Mouse (Mus musculus) adrenal gland, postnatal 10 days (tissue): ENCODE measurements at regions not wholly inside any gene's neighbourhood (a gene's known extent, or its start where the extent isn't known, plus 50 kb on each side); places are given as distances from the start of the nearest gene placed in this dataset.
A peak's percentile ranks its signal among the peaks of the same experiment; 100 is the strongest.
"Not testable (repeated sequence)": the region's sequence is repeated elsewhere in the genome, so short reads cannot be mapped to it uniquely, and the experiment has no call there.

Source experiments
- DNase-seq: peaks from one replicate; pipeline ENCODE4 v3.0.0; 2021; ENCODE audit warnings: mixed read lengths

DNA sequence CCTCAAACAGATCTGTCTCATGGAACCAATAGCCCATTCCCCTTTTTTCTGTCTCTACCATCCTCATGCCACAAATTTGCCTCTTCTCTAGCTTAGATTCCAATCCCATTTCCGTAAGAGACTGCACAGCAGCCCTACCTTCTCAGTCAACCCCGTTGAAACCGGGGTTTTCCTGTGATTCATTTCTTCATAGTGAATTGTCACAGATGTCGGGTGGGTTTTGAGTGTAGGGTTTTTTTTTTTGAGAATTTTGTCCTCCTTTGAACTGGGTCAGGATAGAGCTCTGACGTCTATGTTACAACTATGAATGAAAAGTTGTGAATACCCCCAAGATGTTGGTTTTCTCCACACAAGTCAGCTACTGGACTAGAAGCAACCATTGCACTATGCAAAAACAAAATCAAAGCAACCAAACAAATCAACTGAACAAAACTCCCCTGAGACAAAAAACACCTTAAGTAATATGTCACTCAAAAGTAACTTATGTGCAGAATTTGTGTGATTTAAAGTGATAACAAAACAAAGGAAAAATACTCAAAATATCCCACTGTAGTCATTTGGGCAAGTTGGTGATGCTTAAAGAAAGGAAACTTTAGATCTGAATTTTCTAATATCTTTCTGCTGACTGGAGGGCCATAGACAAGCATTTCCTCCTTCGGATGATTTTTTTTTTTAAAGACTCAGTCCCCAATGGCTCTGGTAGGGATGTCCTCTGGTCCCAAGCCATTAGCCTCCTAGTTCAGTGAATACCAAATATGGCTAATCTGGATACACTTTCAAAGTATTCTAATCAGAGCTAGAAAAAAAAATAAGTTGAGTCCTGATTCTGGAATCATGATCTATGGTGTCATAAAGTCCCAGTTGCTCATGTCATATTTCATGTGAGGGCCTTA lies 120.7 kb upstream of the Tet2 start:
- no peak for DNase-seq

DNA sequence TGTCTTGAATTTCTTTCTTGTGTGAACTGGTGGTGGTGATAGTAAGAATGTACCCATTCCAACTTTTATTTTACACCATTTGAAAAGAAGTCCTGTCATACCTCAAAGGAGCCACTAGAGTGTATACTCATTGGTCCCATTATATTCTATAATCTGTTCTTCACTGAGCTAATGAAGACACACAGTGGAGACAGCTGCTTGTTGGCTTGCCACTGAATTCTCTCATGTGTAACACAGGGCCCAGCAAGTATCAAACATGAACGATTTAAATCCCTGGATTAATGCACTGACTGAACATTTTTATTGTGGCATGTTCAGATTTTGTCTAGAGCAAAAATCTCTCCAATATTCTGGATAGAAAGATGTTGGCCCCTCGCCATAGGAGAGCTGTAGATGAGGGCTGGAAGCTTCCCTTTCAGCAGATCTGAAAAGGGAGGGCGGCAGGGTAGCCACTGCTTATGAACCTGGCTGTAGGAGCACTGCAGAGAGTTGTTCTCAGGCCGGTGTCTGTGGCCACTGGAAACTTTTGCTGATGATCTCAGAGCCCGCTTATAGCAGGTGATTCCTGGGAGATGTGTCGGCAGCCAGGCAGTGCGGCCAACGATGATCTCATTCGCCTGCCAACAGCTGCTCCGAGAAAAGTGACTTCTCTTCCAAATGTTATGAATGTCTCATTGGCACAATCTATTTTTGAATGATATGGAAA lies 128.0 kb upstream of the Tet2 start:
- DNase-seq, result peak; percentile 16

DNA sequence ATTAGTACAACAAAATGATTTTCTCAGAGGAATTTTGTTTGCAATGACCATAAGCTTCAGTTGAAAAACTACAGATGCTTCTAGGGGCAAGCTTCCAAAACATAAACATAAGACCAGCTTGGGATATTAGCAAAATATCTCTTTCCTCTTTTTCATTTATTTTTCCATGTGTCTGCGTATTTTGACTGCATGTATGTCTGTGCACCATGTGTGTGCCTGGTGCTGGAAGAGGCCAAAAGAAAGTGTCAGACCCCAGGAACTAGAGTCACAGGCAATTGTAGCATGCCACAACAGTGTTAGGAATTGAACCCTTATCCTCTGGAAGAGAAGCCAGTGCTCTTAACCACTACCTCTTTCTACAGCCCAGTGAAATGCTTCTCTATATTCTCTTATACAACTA lies 133.0 kb upstream of the Tet2 start:
- no peak for DNase-seq

DNA sequence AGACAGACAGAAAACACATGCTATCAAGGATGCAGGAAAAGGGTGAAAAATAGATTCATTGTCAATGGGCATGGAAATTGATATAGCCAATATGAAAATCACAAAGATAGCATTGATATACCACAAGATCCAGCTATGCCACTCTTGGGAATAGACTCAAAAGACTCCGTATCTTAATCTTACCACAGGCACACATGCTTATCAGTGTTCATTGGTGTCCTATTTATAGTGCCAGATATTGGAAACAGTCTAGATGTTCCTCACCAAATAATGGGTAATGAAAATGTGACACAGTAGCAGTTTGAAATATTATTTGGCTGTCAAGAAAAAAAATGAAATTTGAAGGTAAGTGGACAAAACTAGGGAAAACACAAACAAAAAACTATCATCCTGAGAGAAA lies 135.0 kb upstream of the Tet2 start:
- no peak for DNase-seq

DNA sequence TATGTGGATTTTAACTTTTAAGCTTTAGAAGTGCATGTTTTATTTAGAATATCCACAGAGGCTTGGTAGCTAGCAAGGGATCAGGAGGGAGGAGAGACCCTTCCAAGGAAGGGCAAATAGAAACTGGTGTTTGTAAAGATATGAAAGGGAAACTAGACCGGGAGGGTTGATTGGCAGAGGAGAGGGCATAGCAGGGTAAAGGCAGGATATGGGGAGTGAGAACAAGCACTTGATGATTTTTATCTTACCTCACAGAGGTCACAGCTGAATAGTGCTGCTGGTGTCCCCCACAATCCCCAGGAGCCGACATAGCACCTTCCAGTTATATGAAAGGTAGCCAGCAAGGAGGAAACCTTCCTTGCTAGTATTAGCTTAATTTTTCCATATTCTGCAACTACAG lies 135.4 kb upstream of the Tet2 start:
- no peak for DNase-seq

DNA sequence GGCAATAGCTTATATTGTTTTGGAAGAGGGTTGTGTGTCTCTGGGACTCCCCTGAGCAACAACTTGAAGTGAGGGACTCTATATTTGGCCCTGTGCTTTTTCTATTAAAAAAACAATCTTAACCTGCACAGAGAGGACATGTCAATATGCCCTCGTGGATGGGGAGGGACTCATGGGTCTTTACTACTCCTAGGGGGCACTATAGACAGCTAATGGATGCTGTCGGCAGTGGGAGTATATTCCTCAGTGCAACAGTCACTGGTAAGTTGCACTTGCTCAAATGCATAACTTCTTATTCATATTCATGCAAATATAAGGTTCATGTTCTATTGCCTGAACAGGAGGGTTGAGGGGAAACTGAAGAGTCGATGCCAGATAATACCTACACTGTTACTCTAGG lies 135.9 kb upstream of the Tet2 start:
- DNase-seq, result no peak

DNA sequence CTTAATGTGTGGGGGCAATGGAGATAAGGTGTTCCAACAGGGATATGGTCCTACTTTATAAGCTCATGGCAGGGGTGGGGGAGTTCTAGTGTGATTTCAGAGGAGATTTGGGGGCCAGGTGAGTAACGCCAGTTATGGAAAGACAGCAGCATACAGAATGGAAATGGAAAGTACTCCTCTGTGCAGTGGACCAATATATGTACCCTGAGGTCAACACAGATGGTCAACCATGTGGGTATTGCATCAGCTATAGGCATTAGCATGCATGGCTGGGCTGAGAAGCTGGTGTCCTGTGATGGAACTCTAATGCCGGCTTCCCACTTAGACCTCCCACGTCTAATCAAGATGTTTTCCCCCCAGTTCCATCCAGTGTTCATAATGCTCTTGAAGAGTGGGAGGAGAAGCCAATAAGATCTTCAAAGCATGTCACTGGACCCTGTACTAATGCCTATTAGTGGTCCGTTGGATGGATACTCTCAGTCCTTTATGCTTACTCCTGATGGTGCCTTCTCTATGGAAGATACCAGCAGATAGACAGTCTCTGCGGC lies 139.3 kb upstream of the Tet2 start:
- no peak for DNase-seq

DNA sequence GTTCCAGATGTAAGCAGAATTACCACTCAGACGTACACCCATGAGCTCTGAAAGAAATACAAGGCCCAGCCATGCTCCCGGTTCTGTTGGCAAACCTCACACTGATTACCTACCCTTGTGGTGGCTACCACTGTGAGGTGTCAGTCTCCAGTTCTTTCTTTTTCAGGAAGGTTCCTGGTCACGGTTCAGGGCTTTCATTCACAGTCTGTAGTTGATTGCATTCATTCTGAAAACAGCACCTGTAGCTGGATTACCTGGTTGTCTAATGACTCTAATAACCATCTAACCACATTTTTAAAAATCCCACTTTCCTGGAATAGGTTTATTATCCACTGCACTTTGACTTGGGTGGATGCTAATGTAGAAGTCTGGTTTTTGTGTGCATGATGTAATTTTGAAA lies 139.8 kb upstream of the Tet2 start:
- DNase-seq, result no peak

DNA sequence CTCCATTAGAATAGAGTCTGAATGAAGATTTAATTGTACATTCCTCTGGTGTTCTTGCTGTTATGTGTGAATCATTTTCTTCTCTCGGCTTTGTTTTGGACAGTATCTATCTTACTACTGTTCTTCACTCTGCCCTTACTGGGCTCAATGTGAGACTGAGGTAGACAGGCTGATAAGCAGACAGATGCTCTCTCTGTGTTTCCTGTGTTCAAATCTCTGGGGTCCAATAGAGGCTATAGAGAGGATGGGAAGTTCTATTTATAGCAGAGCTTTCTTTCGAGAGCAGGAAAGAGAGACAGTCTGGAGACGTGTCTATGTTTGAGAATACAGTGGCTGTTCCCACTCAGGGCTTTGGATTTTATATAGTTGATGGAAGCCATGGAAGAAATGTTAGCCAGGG lies 140.5 kb upstream of the Tet2 start:
- DNase-seq, result no peak

DNA sequence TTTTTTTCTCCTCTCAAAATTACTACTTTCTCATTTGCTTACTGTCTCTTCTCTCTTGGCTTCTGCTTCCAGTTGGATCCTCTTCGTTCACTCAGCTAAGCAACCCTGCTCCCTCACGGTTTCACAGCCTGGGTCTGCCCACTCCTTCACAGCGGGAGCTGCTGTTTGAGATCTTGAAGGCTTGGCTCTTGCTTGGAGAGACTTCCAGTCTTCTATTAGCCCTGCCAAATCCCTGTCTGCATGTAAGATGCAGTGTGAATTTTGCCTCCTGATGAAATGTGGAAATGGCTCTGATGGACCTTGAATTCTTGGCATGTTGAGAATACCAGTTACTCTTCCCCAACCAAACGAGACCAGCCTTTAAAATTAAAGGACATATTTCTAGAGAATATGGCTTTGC lies 149.1 kb upstream of the Tet2 start:
- DNase-seq, result peak; percentile 5

DNA sequence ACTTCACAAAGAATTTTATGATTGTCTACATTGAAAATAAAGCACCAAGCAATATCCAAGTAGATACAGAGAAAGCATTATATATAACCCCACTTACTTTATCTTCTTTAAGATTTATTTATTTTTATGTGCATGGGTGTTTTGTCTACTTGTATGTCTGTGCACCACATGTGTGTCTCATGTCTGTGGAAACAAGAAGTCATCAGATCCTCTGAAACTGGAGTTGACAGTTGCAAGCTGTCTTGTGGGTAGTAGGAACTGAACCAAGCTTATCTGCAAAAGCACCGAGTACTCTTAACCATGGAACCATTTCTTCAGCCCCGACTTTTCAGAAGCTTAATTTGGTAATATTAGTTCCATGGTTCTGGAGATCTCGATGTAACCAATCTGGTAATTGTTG lies 151.2 kb upstream of the Tet2 start:
- no peak for DNase-seq

DNA sequence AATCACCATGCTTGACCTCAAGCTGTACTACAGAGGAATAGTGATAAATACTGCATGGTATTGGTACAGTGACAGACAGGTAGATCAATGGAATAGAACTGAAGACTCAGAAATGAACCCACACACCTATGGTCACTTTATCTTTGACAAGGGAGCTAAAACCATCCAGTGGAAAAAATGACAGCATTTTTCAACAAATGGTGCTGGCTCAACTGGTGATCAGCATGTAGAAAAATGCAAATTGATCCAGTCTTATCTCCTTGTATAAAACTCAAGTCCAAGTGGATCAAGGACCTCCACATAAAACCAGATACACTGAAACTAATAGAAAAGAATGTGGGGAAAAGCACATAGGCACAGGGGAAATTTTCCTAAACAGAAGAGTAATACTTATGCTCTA lies 159.9 kb upstream of the Tet2 start:
- DNase-seq, result not testable (repeated sequence)

DNA sequence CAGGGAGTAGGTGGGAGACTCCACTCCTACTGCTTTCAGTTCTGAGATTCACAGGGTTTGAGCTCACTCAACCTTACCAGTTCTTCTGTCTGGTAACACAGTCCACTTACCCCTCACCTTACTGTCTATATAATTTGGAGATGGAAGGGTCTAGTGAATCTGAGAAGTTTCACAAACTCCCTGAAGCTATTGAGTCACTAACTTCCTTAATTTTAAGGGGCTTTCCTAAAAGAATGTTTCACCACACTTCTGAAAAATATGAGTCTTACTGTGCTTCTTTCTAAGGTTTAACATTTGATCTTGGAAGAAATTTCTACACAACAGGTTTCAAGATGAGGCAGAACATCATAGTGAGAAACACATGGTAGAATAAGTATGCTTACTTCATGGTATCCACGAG lies 166.6 kb upstream of the Tet2 start:
- no peak for DNase-seq

DNA sequence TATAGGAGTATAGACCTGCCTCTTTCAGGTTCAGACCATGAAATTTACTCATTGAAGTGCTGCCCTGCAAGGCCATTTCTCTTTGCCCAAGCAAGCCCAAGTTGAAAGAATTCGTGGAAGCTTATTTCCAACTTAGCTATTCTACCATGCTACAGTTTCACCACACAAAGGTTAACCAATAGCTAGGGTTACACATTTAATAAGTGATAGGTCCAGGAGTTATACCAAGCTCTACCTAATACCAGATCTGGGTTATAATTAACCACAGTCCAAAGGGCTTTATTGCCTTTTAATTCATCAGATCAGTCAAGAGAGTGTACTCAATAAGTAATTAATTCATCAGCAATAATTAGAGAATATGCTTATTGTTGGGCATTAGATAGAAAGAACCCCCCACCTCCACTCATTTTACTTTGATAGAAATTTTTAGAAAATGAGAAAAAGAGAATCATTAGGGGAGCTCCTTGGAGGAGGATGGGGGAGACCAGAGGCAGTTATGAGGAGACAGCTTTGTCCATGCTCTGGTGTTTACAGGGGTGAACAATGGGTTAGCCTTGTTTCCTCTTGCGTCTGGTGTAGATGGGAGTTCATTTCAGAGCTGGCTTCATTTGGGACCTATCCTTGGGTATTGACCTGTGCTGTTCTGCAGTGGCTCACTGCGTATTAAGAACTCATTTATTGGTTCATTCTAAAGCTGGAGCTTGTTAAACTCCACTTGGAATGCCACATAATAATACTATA lies 177.8 kb upstream of the Tet2 start:
- DNase-seq, result no peak

DNA sequence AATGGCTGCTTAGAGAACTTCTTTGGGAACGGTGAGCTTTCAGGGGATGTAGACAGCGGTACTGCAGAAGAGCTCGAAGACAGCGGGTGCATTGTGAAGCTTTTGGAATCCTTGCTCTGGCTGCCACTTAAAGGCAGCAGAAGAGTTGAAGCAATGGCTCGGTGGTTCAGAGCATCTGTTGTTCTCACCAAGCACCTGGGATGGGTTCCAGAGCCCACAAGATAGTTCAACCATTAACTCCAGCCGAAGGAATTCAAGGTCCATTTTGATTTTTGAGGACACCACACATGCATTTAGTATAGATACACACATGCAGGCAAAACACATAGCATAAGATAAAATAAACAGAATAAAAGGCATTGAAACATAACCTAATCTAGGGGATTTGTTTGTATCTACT lies 181.9 kb upstream of the Tet2 start:
- no peak for DNase-seq

DNA sequence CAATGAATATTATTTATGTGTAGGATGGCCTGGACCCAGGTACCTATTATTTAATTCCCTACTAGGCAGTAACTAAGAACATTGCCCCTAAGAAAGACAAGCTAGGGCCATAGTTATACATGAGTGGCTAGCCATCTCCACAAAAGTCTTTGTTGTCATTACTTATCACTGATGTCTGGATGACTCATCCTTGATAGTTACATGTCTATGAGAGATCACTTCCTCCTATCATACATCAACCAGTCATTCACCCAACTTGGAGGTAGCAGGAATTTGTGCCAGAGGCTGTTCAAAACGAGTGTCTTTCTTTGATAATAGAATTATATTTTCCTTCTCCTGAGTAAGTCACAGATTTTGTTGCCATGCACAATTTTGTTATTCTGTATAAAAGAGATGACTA lies 190.7 kb upstream of the Tet2 start:
- no peak for DNase-seq

DNA sequence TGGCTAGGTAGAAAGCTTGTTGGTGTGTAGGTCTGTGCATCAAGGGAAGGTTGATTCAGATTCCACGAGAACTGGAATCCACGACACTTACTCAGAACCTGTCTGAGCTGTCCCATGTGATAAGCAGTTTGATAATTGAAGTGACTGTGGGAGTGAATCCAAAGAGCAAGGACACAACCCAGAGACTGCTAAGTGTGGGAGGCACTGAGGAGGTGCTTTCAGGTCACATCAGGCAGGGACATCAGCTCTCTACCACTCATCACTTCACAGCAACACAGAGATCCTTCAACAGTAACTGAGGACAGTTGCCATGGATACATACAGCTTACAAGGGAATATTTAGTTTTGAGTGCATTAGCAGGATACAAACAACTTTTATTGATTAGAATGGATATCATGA lies 194.0 kb upstream of the Tet2 start:
- DNase-seq, result no peak

DNA sequence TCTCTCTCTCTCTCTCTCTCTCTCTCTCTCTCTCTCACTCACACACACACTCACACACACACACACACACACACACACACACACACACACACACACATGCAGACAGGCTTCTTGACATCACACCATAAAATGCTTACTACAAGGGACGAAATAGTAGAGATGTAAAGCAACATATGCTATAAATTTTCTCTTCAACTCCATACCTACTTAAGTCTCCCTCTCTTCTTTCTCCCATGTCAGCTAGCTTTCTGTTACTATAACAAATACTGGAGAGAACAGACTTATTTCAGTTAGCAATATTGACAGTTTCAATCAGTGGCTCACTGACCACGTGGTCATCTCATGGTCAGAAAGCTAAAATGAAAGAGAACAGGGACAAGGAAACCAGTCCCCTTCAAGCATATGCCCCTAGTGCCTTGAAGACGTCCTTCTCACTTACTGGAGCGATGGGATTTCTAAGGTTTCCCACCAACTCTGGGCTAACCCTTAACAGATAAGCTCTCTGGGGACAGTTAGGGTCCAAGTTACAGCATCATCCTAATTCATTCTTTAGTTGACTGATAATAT lies 199.7 kb upstream of the Tet2 start:
- DNase-seq, result no peak

DNA sequence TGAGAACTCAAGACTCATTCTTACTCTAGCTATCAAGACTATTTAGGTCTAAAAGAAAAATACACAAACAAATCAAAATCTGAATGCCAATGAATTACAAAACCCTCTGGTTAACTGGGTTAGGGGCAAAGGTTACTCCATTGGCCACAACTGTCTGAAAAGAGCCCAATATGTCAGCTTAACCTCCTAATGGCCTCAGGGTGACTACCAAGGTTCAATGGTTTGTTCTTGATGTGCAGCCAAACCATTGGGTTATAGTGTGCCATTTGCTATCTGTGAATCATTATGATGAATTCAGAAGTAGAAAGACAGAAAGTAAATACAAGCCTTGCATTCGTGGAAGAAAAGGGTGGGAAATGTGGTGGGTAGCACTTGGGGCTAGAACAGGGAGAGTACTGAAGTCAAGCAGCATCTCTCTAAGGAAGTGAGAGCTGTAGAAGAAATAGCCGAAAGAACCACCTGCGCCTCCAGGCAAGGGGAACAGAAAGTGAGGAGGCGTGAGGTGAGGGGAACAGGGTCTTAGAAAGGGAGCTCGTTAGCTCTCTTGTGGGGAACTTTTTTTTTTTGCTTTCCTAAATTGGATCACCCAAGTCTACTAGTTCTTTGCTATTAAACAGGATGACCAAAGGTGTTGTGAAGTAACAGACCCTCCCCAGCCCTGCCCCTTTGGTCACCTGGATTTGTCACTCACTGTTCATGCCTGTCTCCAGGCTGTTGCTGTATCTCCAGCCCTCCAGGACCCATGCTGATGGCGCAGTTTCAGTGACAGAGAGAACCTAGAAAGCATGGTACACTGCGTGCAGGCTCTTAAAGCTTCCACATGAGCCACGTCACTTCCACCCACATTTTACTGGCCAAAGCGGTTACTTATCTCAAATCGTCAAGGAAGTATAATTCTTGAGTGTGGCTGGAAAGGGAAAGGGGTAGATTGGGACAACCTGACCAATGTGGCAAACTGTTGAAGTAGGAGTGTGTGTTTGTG lies 204.1 kb upstream of the Tet2 start:
- no peak for DNase-seq

DNA sequence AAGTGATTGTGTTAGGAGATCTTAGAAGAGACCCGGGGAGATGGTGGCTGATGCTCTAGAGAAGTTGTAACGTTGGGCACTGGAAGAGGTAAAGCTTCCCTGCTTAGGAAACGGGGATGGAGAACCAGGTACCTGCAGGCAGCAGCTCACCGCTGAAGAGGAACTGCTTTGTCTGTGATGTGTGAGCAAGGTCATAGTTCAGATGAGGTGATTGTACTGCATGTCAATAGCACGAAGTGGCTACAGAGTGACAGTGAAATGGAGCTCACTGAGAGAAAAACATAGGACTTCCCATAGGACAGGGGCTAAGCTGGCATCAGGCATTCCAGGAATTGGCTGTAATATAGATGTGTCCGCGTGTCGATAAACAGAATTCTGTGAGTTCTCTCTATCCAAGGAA lies 205.1 kb upstream of the Tet2 start:
- no peak for DNase-seq

DNA sequence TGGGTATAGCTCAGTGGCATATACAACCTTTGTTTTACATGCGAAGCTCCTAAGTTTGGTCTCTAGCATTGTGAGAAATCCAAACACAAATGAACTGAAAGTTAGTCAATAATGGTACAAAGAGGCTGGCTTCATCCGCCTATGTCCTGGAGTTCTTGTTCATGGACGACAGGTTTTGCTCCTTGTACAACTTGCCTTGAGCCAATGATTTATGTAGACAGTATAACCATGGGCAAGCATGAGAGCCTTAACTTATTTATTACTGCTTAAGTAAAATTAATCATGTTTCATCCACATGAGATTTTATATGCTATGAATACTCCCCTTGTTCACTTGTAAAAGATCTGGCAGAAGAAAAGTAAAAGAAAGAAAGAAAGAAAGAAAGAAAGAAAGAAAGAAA lies 205.7 kb upstream of the Tet2 start:
- DNase-seq, result no peak
